Mouse (Mus musculus) left cerebral cortex, postnatal 14 days (tissue): ENCODE data around the gene Ankrd63. TPM values are rescaled to one million over a fixed set of nuclear protein-coding genes. Genes with fewer than 3 reads are reported as not detected.
"Not testable (repeated sequence)": the region's sequence is repeated elsewhere in the genome, so short reads cannot be mapped to it uniquely, and the experiment has no call there.

Experiments
- DNase-seq, 2 experiments: peaks; one replicate each; pipeline ENCODE4 v3.0.0; 2021 to 2022; ENCODE audit warnings: low spot score in 2 of 2, mixed read lengths in 1 of 2
- intact Hi-C: fragments of 180-260 bp; cut with DNase I; formaldehyde crosslinking; loops from one replicate; pipeline ENCODE4 v1.15.1; 2025
- total RNA-seq, 2 experiments: library from RNA; stranded (reverse); gene quantifications; 2 replicates each; pipeline ENCODE4 v1.2.3; 2021

The Ankrd63 gene
- total RNA-seq, 2 experiments from 2014 or later = 15.7 to 17.3 TPM

DNA sequence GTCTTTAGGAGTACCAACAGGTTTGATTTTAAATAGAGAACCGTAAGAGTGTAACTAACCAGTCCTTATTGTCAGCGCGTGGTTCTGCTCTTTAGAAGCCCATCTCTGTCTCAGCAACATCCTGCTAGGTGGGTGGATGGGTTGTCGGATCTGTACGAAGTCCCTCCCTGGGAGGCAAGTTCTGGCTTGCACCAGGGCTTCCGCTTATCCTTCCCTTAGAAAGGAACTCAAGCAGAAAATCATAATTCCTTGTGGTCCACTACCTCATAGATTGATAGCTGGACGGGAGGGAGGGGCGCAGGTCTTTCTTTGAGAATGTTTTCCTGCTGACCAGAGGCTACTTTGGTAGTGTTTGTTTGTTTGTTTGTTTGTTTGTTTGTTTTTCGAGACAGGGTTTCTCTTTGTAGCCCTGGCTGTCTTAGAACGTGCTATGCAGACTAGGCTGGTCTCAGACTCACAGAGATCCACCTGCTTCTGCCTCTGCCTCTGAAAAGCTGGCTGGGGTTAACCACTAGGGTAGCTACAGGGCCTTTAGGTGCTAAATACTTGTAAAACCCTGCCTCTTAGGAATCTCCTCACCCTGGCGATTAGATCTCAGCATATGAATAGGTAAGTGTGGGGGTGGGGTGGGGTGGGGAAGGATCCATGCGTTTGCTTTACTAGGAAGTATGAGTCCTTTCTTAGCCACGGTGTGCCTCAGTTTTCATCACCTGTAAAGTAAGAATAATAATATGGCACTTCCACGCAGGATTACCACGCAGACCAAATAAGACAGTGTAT is 29.9 kb downstream of the Ankrd63 start:
- intact Hi-C loops = no loop called here
- no peak for DNase-seq

DNA sequence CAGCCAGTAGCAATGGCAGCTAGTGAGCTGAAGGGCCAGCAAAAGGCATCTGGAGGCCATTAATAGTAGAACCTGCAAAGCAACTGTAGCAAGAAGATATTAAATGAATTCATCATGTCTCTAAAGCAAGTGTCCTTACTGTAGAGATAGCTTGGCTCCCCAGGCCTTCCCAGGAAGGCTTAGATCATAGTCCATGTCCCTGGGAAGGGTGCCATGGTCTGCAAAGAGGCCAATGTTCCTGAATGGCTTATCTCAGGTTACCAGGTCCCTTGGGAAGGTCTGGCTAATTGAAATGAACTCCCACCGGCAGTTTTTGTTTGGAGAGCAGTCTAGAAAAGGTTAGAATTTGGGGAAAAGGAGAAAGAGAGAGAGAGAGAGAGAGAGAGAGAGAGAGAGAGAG is 32.0 kb downstream of the Ankrd63 start:
- intact Hi-C loops = no loop called here
- DNase-seq = no peak

DNA sequence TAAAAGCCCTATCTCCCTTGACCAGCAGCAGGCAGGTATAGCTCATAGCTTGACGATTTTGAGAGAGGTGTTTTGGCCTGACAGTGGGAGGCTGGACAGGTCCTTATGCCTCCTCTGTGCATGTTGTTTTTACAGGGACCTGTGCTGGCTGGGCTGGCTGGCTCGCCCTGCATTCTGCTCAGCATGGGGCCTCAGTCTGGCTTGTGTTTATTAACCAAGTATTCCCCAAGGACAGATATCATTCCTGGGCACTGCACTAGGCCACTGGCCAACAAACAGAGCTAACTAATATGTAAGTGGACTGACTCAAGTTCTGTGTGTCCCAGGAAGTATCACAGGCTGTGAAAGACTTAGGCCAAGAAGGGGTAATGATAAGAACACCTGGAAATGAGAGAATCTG is 34.0 kb downstream of the Ankrd63 start:
- intact Hi-C loops = no loop called here
- DNase-seq = no peak

DNA sequence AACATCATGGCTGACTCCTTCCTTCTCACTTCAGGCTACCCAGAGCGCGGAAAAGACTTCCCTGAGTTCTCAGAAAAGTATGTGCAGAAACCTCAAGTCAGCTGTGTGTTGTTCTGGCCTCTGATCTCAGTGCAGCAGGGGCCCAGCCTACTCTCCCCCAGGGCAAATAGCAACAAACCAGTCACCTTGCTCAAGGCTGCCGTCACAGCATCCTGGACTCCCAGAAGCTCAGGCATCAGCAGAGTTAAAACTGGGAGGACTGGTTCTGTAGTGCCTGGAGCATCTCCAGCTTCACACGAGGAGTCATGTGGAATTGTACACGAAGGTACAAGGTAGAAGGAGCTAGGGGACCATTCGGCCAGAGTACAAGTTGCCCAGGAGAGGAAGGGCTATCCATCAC is 34.5 kb downstream of the Ankrd63 start:
- intact Hi-C loops = no loop called here
- DNase-seq = no peak

DNA sequence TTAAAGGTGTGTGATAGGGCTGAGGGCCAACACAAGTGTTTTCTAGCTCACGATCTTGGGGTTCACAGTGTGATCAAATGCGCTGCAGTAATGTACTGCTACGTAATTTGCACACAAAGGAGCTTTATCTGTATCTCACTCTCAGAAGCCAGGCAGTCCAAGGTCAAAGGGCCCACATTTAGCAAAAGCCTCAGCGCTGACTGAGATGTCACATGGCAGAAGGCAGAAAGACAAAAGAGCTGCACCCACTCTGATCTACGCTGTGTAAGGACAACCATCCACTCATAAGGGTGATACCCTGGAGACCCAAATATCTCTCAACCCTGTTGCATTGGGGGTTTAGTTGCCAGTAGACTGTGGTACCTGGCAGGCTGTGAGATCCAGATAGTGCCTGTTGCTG is 36.6 kb downstream of the Ankrd63 start:
- no peak for DNase-seq
- intact Hi-C loops = no loop called here

DNA sequence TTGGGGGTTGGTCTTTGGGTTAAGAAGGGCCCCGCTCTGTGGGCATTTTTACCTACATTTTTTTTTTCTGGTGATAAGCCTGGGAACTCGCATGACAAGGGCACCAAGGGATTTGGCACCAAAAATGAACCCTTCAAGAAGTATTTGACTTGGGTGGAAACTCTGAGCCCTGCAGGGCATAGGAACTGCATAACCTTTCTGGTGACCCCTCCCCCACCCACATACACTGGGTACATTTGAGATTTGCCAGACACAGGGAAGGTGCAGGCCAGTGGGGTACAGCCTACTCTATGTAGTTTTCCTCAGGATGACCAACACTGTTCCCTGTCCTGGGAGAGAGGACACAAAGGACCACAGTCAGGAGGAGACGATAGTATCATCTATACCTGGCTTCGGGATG is 38.1 kb downstream of the Ankrd63 start:
- intact Hi-C loops = no loop called here
- DNase-seq = no peak

DNA sequence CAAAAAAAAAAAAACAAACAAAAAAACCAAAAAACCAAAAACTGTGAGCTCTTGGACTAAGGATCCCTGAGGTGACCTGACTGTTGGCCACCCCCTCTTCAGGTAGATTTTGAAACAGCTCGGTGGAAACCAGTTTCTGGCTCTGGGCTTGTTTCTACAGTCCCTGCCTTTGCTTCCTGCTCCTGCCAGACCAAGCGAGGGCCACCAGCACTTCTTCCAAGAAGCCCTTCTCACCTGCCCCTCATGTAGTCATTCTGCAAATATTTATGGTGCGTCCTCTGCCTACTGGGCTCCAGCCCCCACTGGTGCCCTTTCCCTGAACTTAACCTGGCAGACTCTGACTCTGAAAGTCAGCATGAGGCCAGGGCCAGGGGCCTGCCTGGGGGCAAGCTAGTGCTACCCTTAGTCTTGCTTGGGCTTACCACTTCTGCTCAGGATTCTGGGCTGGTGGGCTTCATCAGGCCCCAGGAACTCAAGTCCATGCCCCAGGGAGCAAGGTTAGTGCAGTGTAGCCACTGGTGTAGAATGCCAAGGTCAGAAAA is 38.7 kb downstream of the Ankrd63 start:
- no peak for DNase-seq
- intact Hi-C loops = no loop called here

DNA sequence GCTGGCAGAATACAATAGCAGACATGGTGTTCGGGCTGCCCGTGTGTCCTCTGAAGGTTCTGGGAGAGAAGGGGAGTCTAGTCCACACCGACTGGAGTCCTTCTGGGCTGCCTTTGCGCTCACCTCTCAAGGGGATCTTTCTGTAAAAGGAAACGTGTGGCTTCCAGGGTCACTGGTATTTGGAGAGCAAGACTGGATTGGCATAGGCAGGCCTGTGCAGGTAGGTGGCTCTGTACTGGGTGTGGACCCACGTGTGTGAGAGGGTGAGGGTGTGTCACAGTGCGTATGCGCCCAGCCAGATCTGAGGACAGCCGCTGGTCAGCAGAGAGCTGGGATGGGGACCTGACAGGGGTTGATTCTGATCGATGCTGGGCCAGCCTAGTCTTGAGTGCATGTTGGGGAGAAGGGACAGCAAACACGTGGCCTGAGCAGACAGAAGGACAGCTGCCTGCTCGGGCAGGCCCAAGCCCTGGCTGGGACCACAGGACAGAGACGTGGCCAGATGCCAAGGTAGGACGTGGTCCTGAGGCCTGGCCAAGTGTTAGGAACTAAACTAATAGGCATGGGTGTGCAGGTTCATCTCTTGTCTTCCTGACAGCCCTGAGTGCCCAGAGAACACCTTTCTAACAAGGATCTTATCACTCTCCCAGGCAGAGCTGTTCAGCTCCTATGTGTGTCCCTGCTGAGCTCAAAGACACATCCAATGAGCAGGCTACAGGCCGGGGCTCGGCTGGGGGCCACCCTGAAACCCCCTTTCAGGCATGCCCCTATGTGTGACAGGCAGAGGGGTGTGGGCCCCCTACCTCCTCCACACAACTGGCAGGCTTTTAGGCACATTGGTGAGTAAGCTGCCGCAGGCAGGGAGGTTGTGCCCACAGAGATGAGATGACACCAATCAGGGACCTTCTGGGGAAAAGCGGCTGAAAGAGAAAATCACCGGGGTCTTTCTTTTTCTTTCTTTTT is 39.7 kb downstream of the Ankrd63 start:
- no peak for DNase-seq
- intact Hi-C loops = no loop called here

DNA sequence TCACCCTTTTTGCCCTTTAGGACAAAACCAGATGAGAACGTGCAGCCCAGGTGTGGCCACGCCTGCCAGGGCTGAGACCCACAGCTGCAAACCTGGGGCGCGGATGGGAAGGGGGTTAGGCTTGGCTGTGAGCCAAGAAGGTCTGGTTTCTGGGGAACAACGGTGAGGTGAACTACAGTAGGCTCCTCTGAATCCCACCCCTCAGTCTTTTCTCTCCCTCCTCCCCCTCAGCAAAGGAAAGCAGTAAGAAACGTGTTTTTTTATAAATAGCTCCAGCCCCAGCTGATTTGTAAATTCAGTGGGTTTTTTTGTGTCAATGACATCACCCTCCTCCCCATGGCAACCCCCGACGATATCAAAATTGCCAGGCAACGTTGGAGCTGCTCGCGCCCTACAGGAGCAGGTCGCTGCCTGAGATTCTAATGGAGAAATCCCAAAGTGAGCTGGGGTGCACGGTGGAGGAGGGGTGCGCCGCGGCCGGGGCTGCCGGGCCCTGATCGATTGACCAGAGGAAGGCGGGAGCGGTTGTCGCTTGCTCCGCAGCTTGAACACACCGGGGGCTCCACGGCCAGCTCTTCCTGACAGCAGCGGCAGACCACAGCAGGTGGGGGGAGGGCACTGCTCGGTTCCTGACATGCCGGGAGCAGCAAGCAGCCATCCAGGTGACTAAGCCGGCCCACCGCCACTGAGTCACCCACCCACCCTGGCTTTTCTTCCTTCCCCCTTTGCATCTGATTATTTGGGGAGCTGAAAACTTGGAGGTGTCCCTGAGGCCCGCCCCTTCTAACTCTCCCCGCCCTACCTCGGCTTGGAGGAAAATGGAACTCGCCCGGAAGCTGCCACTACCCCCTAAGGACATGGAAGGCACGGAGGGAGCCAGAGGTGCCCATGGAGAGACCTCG is 40.6 kb downstream of the Ankrd63 start, which contains the start of gene Pak6:
Gene Pak6 (plus strand): TSS at position 402 of the 902 bp plus-strand sequence.
- intact Hi-C loops = no loop called here
- peak; percentile 73 to 84 for DNase-seq

DNA sequence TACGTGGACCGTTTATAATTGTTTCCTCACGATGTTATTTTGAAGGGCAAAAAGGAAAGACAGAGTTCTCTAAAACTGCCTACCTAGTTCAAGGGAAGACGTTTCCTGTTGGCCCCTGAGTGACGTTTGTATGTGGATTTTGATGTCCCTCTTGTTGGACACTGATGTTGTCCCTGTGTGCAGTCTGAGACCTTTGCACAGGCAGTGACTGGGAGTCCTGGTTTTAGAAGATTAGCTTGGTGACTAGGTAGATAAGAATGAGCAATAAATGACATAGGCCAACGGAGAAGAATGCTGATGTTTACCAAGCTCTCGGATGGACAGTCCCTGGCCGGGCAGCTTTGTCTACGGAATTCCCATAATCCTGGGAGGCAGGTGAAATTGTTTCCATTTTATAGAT is 41.9 kb downstream of the Ankrd63 start:
- intact Hi-C loops = no loop called here
- no peak for DNase-seq

DNA sequence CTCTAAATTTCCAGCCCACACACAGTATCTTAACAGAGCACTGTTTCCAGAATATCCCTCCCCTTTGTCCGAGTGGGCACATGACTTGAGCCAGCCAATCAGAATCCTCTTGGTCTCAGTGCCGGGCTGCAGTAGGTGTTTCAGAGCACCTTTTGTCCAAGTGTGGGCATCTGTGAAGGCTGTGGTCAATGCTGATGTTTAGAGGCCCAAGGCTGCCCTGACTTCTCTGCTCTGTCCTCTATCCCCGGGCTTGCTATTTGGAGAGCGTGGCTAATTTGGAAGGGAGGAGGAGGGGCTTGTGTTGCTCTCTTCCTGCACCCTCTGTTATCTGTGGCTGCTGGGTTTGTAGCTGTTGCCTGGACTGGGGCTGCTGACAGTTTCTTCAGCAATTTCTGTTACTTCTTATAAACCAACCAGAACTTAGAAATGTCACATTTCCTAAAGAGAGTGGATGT is 43.7 kb downstream of the Ankrd63 start:
- intact Hi-C loops = no loop called here

DNA sequence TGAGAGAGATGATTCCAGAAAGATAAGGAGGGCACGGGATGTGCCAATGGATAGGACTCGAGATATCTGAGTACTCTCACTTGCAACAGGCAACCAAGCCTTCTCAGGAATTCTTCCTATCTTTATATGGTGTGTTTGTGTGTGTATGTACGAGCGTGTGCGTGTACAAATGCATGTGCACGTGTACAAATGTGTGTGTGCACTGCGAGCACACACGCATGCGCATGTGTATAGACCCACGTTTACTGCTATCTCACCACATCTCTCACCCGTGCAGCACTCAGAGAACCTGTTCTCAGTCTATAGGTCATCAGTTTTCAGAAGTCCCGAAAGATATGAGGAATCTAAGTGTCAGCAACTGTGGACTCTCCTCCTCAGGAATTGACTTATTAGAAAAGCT is 44.3 kb downstream of the Ankrd63 start:
- no peak for DNase-seq
- intact Hi-C loops = no loop called here

More for the DNA sequence above, 43.7 kb downstream of the Ankrd63 start:
- DNase-seq = no peak

DNA sequence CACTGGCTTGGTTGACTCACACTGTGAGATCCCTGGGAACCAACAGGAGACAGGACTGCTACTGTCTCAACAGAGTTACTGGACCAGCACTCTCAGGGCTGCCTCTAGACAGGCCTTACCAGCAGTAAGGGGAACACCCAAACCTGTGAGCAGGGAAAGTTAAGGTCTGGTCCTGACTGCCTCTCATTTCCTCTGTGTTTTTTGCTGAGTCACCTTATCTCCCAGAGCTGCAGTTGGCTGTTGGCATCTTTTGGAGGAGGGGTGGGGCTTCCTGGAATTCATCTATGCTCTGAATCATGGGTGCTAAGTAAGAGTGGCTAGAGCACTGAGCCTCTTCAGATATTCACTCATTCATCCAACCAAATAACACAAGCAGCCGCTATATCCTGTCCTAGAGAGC is 44.7 kb downstream of the Ankrd63 start:
- DNase-seq = peak; percentile 45 to 69
- intact Hi-C loops = no loop called here

DNA sequence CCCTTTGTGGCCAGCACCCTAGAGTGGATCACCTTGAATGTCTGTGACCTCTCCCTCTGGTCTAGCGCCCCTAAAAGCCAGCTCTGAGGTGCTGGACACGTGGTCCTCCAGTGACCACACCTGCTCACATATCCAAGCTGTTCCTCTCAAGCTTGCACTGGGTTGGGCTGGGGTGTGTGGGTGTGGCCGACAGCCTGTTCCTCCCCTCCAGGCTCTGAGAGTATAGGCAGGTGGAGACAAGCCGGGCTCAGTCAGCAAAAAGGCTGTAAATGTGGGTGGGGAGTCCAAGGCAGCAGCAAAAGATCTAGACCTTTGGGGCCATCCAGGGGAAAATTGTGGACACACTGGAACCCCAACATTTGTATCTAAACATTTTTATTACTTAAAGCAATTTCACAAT is 45.3 kb downstream of the Ankrd63 start:
- DNase-seq = no peak
- intact Hi-C loops = no loop called here

DNA sequence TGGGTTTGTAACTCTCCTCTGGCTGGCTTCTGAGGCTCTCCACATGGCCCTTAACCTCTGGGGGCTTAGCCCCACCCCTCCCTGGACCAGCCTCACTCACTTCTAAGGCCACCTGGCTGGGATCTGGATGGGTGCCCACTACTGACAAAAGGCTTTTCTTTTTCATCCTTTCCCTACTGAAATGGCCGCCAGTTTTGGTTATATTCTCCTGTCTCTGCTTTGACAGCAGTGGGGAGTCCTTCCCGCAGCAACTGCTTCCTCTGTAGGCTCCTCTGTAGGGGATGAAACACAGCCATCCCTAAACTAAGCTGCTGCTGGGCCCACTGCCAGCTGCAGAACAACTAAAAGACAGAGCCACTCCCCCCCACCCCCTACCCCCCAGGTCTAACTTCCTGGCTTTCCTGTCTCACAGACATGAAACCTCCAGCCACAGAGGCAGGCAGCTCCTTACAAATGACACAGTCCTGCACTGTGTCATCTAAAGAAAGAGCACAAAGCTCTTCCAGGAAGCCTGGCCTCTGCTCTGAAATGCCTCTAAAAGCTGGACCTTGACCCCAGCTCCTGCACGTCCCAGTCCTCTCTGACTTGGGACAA is 47.0 kb downstream of the Ankrd63 start:
- intact Hi-C loops = no loop called here
- DNase-seq = no peak

DNA sequence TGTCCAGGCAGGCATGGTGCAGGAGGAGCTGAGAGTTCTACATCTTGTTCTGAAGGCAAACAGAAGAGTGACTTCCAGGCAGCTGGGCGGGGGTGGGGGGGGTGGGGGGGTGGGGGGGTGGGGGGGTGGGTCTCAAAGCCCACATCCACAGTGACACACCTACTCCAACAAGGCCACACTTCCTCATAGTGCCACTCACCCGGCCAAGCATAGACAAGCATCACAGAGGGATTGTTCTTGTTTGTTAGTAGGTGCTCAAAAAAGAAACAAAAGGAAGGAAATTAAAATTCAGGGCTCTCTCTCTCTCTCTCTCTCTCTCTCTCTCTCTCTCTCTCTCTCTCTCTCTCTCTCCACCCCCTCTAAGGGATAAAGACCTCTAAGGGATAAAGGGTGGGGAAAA is 53.1 kb downstream of the Ankrd63 start:
- intact Hi-C loops = loop anchor here (5.0 kb wide), 1 partner anchor 37 kb away; no protein-coding TSS in a partner anchor
- not testable (repeated sequence) for DNase-seq
